Mouse (Mus musculus) Patski (cell line): ENCODE measurements around the gene Ttll13. TPM values are rescaled to one million over a fixed set of nuclear protein-coding genes. Genes with fewer than 3 reads are reported as not detected.
A peak's percentile ranks its signal among the peaks of the same experiment; 100 is the strongest.

ENCODE experiments used
- ATAC-seq: fragments of 100-300 bp; one replicate; pipeline ENCODE4 v1.8.0; 2021
- CTCF ChIA-PET: fragments of 350-600 bp; sonication (Branson Sonifier 250); formaldehyde crosslinking; loops from one replicate; lab custom pipeline; 2022; ENCODE audit warnings: inconsistent platforms; lab: Charles Lee
- POLR2A ChIA-PET: fragments of 350-600 bp; sonication (Branson Sonifier 250); formaldehyde crosslinking; loops from one replicate; lab custom pipeline; 2022; ENCODE audit warnings: antibody characterized with exemption, inconsistent platforms; lab: Charles Lee
- DNase-seq: peaks from one replicate; pipeline ENCODE4 v3.0.0-alpha.2; 2011; ENCODE audit warnings: low read depth, low spot score
- H3K27me3 ChIP-seq: fragments of 371-371 bp; one replicate; pipeline ENCODE4 v1.5.1; 2021
- CTCF ChIP-seq: fragments of 100-300 bp; IDR thresholded peaks from one replicate; pipeline ENCODE4 v1.5.1; 2021
- in situ Hi-C: fragments of 300-500 bp; cut with MboI; formaldehyde crosslinking; loops from 3 replicates; pipeline ENCODE4 v1.11.1; 2018; ENCODE audit warnings: low pct_unique_long_range_greater_than_20kb, mixed read lengths
- polyA plus RNA-seq: library from polyadenylated mRNA; unstranded; gene quantifications from one replicate; pipeline ENCODE4 v1.2.3, GENCODE M21; 2021

The Ttll13 gene
- polyA plus RNA-seq, 1 experiment from 2014 or later: 0.73 TPM

DNA sequence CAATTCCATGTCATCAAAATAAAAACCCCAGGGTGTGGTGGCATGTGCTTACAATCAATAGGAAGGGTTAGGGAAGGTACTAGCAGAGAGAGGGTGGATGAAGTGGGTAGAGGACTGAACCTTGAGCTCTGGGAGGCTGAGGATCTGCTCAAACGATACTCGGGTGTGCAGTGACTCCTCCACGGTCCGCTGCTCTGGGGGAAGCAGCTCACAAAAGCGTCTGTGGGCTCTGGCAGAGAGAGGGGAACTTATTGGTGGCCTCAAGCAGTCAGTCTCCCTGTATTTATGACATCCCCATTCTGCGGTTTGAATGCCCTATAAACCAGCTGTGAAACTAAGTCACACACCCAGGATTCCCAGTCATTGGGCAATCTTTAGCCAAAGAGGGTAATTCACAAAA is 16.0 kb upstream of the Ttll13 start:
- DNase-seq: no peak
- ChIA-PET POLR2A (interaction anchor here (1.5 kb wide), 1 partner anchor 74 kb away, joined by 3 read pairs; no protein-coding TSS in a partner anchor), CTCF (interaction anchor here (1.2 kb wide), 1 partner anchor 39 kb away, joined by 3 read pairs; no protein-coding TSS in a partner anchor)
- in situ Hi-C loops: no loop called here
- TF ChIP-seq CTCF: no peak
- ATAC-seq: no peak
- no peaks in the 10 kb centered on the region for H3K27me3 ChIP-seq

DNA sequence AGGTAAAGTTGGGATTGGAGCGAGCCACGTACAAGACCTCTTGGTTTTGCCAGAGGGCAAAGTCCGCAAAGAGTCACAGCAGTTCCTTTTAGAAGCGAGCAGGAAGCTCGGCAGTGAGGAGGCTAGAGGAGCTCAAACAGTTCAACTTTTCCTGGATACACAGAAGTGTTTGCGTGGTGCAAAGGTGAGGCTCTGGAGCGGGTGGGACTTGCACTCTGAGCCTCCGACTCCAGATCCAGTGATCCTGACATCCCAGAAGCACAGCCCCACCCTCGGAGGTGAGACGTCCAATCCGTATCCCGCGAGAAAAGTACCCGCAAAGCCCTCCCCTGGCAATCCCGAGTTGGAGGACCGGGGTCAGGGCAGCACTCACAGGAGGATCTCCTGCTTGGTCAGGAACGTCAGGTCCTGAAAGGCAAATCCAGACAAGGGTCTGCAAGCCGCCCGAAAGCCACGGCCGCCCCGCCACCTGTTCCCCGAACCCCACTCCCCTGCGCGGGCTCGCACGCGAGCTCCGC is 14.1 kb upstream of the Ttll13 start:
- ChIA-PET CTCF (interaction anchor here (1.1 to 2.1 kb wide), 3 partner anchors 14 to 91 kb away, joined by 3 to 7 read pairs (median 4); partner anchors contain the start of gene Ttll13), POLR2A (interaction anchor here (1.1 to 1.7 kb wide), 2 partner anchors 29 to 46 kb away, joined by 3 to 4 read pairs; partner anchors contain the start of gene Ngrn)
- DNase-seq (no peak), ATAC-seq (peak; percentile 67)
- in situ Hi-C loops: no loop called here
- H3K27me3 ChIP-seq: no peaks in the 10 kb centered on the region
- no peak for TF ChIP-seq CTCF

DNA sequence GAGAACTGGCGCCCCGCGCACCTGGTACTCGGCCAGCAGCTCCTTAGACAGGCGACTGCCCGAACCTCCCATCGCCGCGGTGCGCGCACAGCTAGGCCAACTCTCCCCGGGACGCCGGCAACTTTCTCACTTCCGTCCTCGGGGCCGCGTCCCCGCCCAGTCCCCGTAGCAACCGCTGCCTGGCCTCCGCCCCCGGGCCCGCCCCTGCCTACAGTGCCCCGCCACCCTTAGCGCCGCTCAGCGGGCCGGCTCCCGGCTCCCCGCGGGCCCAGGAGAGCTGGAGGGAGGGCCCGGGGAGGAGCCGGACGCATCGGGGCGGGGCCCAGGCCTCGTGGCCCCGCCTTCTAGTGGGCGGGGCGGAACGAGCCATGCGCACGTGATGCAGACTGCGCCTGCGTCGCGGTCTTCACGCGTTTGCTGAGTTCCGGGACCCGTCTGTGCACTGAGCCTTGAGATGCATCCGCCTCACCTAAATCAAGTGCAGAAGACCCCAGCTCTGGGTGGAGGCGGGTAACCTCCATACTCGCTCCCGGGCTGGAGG is 13.6 kb upstream of the Ttll13 start, which contains the start of the genes Cib1 and Gdpgp1:
Gene Cib1 (minus strand): TSS at position 325 of the 541 bp plus-strand sequence.
Gene Gdpgp1 (plus strand): TSS at position 377 of the 541 bp plus-strand sequence.
- ChIA-PET CTCF (interaction anchor here (1.4 to 2.1 kb wide), 3 partner anchors 13 to 92 kb away, joined by 4 to 7 read pairs (median 4); partner anchors contain the start of gene Ttll13), POLR2A (interaction anchor here (1.7 kb wide), 1 partner anchor 47 kb away, joined by 4 read pairs; no protein-coding TSS in a partner anchor)
- in situ Hi-C loops: no loop called here
- ATAC-seq (peak; percentile 94), DNase-seq (peak; percentile 79)
- H3K27me3 ChIP-seq: no peaks in the 10 kb centered on the region
- no peak for TF ChIP-seq CTCF

DNA sequence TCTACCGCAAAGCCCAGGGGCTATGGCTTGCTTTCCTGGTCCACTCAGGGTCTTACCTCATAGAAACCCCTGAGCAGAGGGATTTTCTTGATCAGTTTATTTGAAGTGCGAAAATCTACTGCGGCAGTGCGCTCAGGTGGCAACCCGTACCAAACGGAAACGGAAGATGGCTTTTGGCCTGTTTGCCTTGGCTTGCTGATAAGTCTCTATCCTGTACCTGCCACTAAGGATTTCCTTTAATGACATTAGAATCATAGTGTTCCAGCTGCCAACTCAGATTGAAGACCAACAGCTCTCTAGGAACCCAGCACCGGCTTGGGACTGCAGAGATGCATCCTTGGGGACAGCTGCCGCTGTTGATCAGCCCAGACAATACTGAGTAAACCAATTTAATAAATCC is 12.4 kb upstream of the Ttll13 start:
- no peaks in the 10 kb centered on the region for H3K27me3 ChIP-seq
- DNase-seq (no peak), ATAC-seq (no peak)
- in situ Hi-C loops: no loop called here
- TF ChIP-seq CTCF: no peak
- ChIA-PET CTCF (interaction anchor here (0.7 to 2.1 kb wide), 4 partner anchors 9 to 93 kb away, joined by 3 to 7 read pairs (median 4); partner anchors contain the start of gene Ttll13), POLR2A (no interaction called here)

DNA sequence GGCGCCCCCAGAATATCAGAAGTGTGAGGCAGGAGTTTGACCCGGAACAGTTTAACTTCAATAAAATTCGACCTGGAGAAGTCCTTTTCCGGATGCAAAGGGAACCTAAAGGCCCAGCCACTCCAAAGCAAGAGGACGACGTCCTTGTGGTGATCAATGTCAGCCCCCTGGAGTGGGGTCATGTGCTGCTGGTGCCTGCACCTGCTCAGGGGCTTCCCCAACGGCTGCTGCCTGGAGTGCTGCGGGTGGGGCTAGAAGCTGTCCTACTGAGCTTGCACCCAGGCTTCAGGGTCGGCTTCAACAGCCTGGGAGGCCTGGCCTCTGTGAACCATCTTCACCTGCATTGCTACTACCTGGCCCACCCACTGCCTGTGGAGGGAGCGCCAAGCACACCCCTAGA is 7.6 kb upstream of the Ttll13 start:
- ChIA-PET CTCF (no interaction called here), POLR2A (no interaction called here)
- DNase-seq (no peak), ATAC-seq (no peak)
- in situ Hi-C loops: no loop called here
- TF ChIP-seq CTCF: no peak
- no peaks in the 10 kb centered on the region for H3K27me3 ChIP-seq

DNA sequence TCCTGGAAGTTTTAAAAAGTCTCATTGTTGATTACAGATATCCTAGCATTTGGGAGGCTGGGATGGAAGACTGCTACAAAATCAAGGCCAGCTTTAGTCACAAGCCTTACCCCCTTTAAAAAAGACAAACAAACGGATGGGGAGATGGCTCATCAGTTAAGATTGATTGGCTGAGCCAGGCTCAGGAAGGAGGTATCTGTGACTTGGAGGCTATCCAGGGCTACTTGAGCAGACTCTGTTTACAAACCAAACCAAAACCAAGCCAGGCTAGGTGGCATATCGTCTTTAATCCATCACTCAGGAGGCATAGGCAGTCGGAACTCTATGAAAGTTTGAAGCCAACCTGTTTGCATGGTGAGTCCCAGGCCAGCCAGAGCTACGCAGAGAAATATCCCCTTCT is 4.5 kb upstream of the Ttll13 start:
- DNase-seq (no peak), ATAC-seq (no peak)
- in situ Hi-C loops: no loop called here
- no peaks in the 10 kb centered on the region for H3K27me3 ChIP-seq
- no peak for TF ChIP-seq CTCF
- CTCF ChIA-PET: interaction anchor here (0.9 to 1.0 kb wide), 2 partner anchors 14 to 119 kb away, joined by 3 read pairs; no protein-coding TSS in a partner anchor
- POLR2A ChIA-PET: no interaction called here

DNA sequence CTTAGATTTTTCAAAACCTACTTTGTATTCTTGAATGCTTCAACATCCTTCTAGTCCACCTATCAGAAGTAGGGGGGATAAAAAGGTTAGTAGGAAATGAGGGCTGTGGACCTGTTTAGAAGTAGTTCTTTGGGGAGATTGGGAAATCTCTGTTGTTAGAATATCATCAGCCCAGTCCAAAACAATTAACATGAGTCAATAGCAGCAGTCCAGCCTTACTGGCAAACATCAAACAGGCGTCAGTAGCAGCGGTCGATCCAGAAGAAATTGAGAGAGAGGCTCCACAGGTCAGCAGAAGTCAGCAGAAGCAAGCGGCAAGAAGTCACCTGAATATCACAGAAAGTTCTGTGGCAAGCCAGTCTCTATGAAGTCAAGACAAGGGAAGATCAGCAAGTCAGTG is 1.3 kb upstream of the Ttll13 start:
- ChIA-PET CTCF (no interaction called here), POLR2A (no interaction called here)
- in situ Hi-C loops: no loop called here
- TF ChIP-seq CTCF: no peak
- ATAC-seq: no peak
- DNase-seq: no peak
- no peaks in the 10 kb centered on the region for H3K27me3 ChIP-seq

DNA sequence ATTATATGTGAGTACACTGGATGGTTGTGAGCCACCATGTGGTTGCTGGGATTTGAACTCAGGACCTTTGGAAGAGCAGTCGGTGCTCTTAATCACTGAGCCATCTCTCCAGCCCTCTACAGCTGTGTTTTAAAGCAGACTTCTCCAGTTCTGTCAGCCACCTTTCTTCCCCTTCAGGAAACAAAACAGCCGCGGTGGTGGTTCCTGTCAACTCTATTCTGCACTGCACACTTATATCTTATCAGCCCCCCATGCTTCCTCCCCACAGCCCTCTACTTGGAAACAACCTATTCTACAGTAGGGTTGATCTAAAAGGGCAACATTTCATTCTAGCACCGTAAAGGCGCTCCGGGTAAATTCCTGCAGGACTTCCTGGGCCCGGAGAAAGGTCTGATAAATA is 683 bp downstream of the Ttll13 start:
- in situ Hi-C loops: no loop called here
- ChIA-PET CTCF (interaction anchor here (0.9 to 1.8 kb wide), 5 partner anchors 9 to 106 kb away, joined by 3 to 7 read pairs (median 5); partner anchors contain the start of genes Cib1, Gdpgp1 and Ngrn), POLR2A (interaction anchor here (0.6 to 1.7 kb wide), 2 partner anchors 19 to 51 kb away, joined by 3 to 4 read pairs; no protein-coding TSS in a partner anchor)
- TF ChIP-seq CTCF: no peak
- H3K27me3 ChIP-seq: no peaks in the 10 kb centered on the region
- ATAC-seq (no peak), DNase-seq (no peak)

DNA sequence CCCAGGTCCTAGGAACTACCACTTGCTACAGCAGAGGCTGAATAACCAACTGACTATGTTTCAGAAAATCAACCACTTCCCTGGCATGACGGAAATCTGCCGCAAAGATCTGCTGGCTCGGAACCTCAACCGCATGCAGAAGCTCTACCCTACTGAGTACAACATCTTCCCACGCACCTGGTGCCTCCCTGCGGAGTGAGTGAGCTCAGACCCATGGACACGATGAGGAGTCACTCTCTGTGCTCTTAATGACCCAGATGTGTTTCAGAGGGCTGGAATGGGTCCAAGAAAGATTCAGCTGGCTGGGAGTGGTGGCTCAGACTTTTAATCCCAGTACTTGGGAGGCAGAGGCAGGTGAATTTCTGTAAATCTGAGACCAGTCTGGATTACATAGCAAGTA is 6.3 kb downstream of the Ttll13 start:
- no peaks in the 10 kb centered on the region for H3K27me3 ChIP-seq
- TF ChIP-seq CTCF: no peak
- ATAC-seq (no peak), DNase-seq (no peak)
- in situ Hi-C loops: no loop called here
- ChIA-PET CTCF (no interaction called here), POLR2A (interaction anchor here (1.6 kb wide), 1 partner anchor 9 kb away, joined by 3 read pairs; the partner anchor contains the start of gene Ngrn)

DNA sequence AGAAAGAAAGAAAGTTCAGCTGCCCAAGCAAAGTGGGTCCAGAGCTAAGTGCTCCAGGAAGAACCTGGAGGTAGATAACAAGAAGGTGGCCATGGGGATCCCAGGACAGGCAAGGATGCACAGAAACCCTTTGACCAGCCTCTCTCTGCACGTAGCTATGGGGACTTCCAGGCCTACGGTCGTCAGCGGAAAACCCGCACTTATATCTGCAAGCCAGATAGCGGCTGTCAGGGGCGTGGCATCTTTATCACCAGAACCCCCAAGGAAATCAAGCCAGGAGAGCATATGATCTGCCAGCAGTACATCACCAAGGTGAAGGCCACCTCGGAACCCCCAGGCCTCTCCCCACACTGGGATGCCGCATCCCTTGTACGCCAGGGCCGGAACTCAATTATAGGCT is 6.7 kb downstream of the Ttll13 start:
- DNase-seq (no peak), ATAC-seq (no peak)
- CTCF ChIA-PET: no interaction called here
- POLR2A ChIA-PET: interaction anchor here (1.6 kb wide), 1 partner anchor 8 kb away, joined by 3 read pairs; the partner anchor contains the start of gene Ngrn
- TF ChIP-seq CTCF: no peak
- in situ Hi-C loops: no loop called here
- no peaks in the 10 kb centered on the region for H3K27me3 ChIP-seq
